Mouse (Mus musculus): ENCODE data around the gene Inpp4a. TPM values are rescaled to one million over a fixed set of nuclear protein-coding genes. Genes with fewer than 3 reads are reported as not detected.

Gene Inpp4a
- polyA plus RNA-seq, 1 experiment from 2014 or later = 15.5 TPM

- Histone ChIP-seq H3K9me3 (ENCODE audit: control insufficient read depth, low read length) (no peaks in the 10 kb centered on the region), H3K36me3 (ENCODE audit: control insufficient read depth, insufficient read depth, low read length) (peaks cover 91% of the 10 kb centered on the region), H3K27me3 (ENCODE audit: control insufficient read depth, insufficient read depth, low read length) (no peaks in the 10 kb centered on the region), H3K4me3 (ENCODE audit: control insufficient read depth in 1 of 2, insufficient read depth in 1 of 2, low read depth in 1 of 2, low read length in 2 of 2) (no peak overlapping the region), H3K27ac (replicated peaks in 1 of 2; ENCODE audit: control insufficient read depth in 1 of 2, insufficient read depth in 1 of 2, low read depth in 2 of 2, low read length in 2 of 2) (no peak overlapping the region), H3K4me2 (ENCODE audit: low read length) (no peak overlapping the region), H3K4me1 (ENCODE audit: control insufficient read depth in 2 of 2, insufficient read depth in 2 of 2, low read length in 2 of 2) (peaks cover 2 to 8% of the 10 kb centered on the region in 2 experiments; a peak in 2 of 4 replicates), H3K9ac (ENCODE audit: low read length) (no peak overlapping the region)
- no peak for ATAC-seq (ENCODE audit: insufficient number of reproducible peaks, insufficient read depth, low FRiP score, low read depth)
- 76% methylated on average over 3 of the region's 3 CpGs for WGBS
These were observed 136.8 kb downstream of the Inpp4a start for GRCm38 (mm10) chr1:37436419-37436818.

- Histone ChIP-seq H3K4me1 (ENCODE audit: control insufficient read depth in 2 of 2, insufficient read depth in 2 of 2, low read length in 2 of 2) (peaks cover 2 to 5% of the 10 kb centered on the region in 2 experiments; a peak in 2 of 4 replicates), H3K4me2 (ENCODE audit: low read length) (no peak overlapping the region), H3K27ac (replicated peaks in 1 of 2; ENCODE audit: control insufficient read depth in 1 of 2, insufficient read depth in 1 of 2, low read depth in 2 of 2, low read length in 2 of 2) (no peak overlapping the region), H3K36me3 (ENCODE audit: control insufficient read depth, insufficient read depth, low read length) (peaks cover 41% of the 10 kb centered on the region), H3K9ac (ENCODE audit: low read length) (no peak overlapping the region), H3K4me3 (ENCODE audit: control insufficient read depth in 1 of 2, insufficient read depth in 1 of 2, low read depth in 1 of 2, low read length in 2 of 2) (no peak overlapping the region), H3K9me3 (ENCODE audit: control insufficient read depth, low read length) (no peaks in the 10 kb centered on the region), H3K27me3 (ENCODE audit: control insufficient read depth, insufficient read depth, low read length) (no peaks in the 10 kb centered on the region)
- 90% methylated on average over 16 of the region's 16 CpGs for WGBS
- no peak for ATAC-seq (ENCODE audit: insufficient number of reproducible peaks, insufficient read depth, low FRiP score, low read depth)
These were observed 143.5 kb downstream of the Inpp4a start for GRCm38 (mm10) chr1:37442848-37443835.

GRCm38 (mm10) chr1:37448361-37449095 lies 148.9 kb downstream of the Inpp4a start:
- Histone ChIP-seq H3K27me3 (ENCODE audit: control insufficient read depth, insufficient read depth, low read length) (no peaks in the 10 kb centered on the region), H3K9ac (ENCODE audit: low read length) (no peak overlapping the region), H3K4me2 (ENCODE audit: low read length) (no peak overlapping the region), H3K4me1 (ENCODE audit: control insufficient read depth in 2 of 2, insufficient read depth in 2 of 2, low read length in 2 of 2) (no peaks in the 10 kb centered on the region), H3K4me3 (ENCODE audit: control insufficient read depth in 1 of 2, insufficient read depth in 1 of 2, low read depth in 1 of 2, low read length in 2 of 2) (no peak overlapping the region), H3K27ac (replicated peaks in 1 of 2; ENCODE audit: control insufficient read depth in 1 of 2, insufficient read depth in 1 of 2, low read depth in 2 of 2, low read length in 2 of 2) (no peak overlapping the region), H3K9me3 (ENCODE audit: control insufficient read depth, low read length) (no peaks in the 10 kb centered on the region), H3K36me3 (ENCODE audit: control insufficient read depth, insufficient read depth, low read length) (peaks cover 18% of the 10 kb centered on the region)
- WGBS = 74% methylated on average over 10 of the region's 10 CpGs
- ATAC-seq (ENCODE audit: insufficient number of reproducible peaks, insufficient read depth, low FRiP score, low read depth) = no peak

- Histone ChIP-seq H3K27ac (replicated peaks in 1 of 2; ENCODE audit: control insufficient read depth in 1 of 2, insufficient read depth in 1 of 2, low read depth in 2 of 2, low read length in 2 of 2) (no peak overlapping the region), H3K9me3 (ENCODE audit: control insufficient read depth, low read length) (no peaks in the 10 kb centered on the region), H3K4me2 (ENCODE audit: low read length) (no peak overlapping the region), H3K27me3 (ENCODE audit: control insufficient read depth, insufficient read depth, low read length) (no peaks in the 10 kb centered on the region), H3K9ac (ENCODE audit: low read length) (no peak overlapping the region), H3K4me1 (ENCODE audit: control insufficient read depth in 2 of 2, insufficient read depth in 2 of 2, low read length in 2 of 2) (no peaks in the 10 kb centered on the region), H3K4me3 (ENCODE audit: control insufficient read depth in 1 of 2, insufficient read depth in 1 of 2, low read depth in 1 of 2, low read length in 2 of 2) (no peak overlapping the region), H3K36me3 (ENCODE audit: control insufficient read depth, insufficient read depth, low read length) (peaks cover 11% of the 10 kb centered on the region)
- WGBS = 87% methylated on average over 8 of the region's 8 CpGs
- ATAC-seq (ENCODE audit: insufficient number of reproducible peaks, insufficient read depth, low FRiP score, low read depth) = no peak
These were observed 151.6 kb downstream of the Inpp4a start for GRCm38 (mm10) chr1:37451270-37451669.

GRCm38 (mm10) chr1:37457546-37457945 lies 157.9 kb downstream of the Inpp4a start:
- Histone ChIP-seq H3K4me3 (ENCODE audit: control insufficient read depth in 1 of 2, insufficient read depth in 1 of 2, low read depth in 1 of 2, low read length in 2 of 2) (no peak overlapping the region), H3K4me1 (ENCODE audit: control insufficient read depth in 2 of 2, insufficient read depth in 2 of 2, low read length in 2 of 2) (no peaks in the 10 kb centered on the region), H3K36me3 (ENCODE audit: control insufficient read depth, insufficient read depth, low read length) (0 out of 2 replicates have a peak, but pooled peaks cover 3% of the 10 kb centered on the region), H3K9ac (ENCODE audit: low read length) (no peak overlapping the region), H3K4me2 (ENCODE audit: low read length) (no peak overlapping the region), H3K9me3 (ENCODE audit: control insufficient read depth, low read length) (no peaks in the 10 kb centered on the region), H3K27me3 (ENCODE audit: control insufficient read depth, insufficient read depth, low read length) (no peaks in the 10 kb centered on the region), H3K27ac (replicated peaks in 1 of 2; ENCODE audit: control insufficient read depth in 1 of 2, insufficient read depth in 1 of 2, low read depth in 2 of 2, low read length in 2 of 2) (no peak overlapping the region)
- ATAC-seq (ENCODE audit: insufficient number of reproducible peaks, insufficient read depth, low FRiP score, low read depth) = no peak
- 95% methylated on average over 7 of the region's 7 CpGs for WGBS

Other genes with a start within 250 kb of the Inpp4a start
- not detected in 2 replicates for gene Cnga3, start 85.4 kb upstream of the Inpp4a start, polyA plus RNA-seq (2014; fragmentation: Nextera tagmentation; extraction: Ambion mirVana)
- gene Coa5, start 130.2 kb downstream of the Inpp4a start, polyA plus RNA-seq (2014; fragmentation: Nextera tagmentation; extraction: Ambion mirVana) = 72.0 and 78.3 TPM in 2 replicates
- gene Unc50, start 130.3 kb downstream of the Inpp4a start, polyA plus RNA-seq (2014; fragmentation: Nextera tagmentation; extraction: Ambion mirVana) = 83.8 and 91.0 TPM in 2 replicates
- gene Mgat4a, start 241.2 kb downstream of the Inpp4a start, polyA plus RNA-seq (2014; fragmentation: Nextera tagmentation; extraction: Ambion mirVana) = 4.9 and 5.8 TPM in 2 replicates